Mouse (Mus musculus): ENCODE results near the gene Ufc1.
"Not testable (repeated sequence)": the region's sequence is repeated elsewhere in the genome, so short reads cannot be mapped to it uniquely, and the experiment has no call there.

The Ufc1 gene

GRCm38 (mm10) chr1:171294298-171295062 lies at the start of gene Ufc1:
Ufc1 (minus strand) TSS chr1:171295024.
- peak; percentile 81 for DNase-seq (ENCODE audit: low spot score)

- no peak for DNase-seq (ENCODE audit: low spot score)
Observed at GRCm38 (mm10) chr1:171343922-171344677, 49.3 kb upstream of the Ufc1 start.

GRCm38 (mm10) chr1:171342262-171343207 lies 47.7 kb upstream of the Ufc1 start:
- DNase-seq (ENCODE audit: low spot score) = no peak

DNA sequence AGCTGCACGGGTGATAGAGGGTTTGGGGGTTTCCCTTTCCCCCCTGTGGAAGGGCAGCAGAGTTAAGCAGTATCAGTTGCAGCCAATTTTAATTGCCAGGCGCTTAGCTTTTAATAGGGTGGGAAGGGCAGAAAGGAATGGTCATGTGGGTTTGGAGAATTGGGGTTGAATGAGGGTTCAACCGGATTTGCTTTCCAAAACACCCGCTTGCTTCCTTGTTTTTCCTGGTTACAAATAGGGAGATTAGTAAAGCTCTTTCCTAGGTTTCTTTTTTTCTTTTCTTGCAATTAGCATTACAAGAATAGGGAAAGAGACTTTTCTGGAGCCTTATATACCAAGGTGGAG lies 35.4 kb upstream of the Ufc1 start:
- DNase-seq (ENCODE audit: low spot score) = no peak

DNA sequence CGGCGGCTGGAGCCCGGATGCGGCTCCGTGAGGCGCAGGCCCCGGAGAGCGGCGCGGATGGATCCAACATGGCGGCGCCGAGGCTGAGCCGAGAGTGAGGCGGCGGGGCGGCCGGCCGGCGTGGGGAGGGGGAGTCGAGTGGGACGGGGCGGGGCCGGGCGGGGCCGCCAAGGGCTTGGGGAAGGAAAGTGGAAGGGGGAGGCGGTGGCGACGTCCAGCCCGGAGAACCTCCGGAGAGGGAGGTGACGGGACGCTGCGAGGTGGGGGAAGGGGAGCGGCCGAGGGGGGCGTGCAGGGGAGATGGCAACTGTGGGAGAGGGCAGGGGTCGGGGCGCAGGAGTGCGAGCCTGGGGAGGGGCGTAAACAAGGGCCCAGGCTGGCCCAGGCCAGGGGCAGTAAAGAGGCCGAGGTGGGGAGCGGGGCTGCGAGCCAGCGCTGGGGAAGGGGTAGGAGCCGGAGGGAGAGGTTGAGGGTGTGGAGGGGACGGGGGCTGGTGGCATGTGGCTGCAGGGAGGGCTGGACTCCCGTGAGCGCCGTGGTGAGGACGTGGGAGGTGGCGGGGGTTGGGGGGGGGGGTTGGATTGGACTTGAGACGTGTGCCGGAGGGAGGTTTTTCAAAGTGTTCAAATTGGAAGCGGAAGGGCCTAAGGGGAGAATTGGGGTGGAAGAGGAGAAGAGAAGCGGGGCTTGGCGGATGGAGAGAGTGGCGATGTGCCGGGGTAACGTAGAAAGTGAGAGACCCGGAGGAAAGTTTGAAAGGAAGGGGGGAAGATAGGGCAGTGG lies 34.8 kb upstream of the Ufc1 start:
- no peak for DNase-seq (ENCODE audit: low spot score)

GRCm38 (mm10) chr1:171328839-171329432 lies 34.1 kb upstream of the Ufc1 start, which contains the start of gene Dedd:
Dedd (plus strand) TSS chr1:171329145.
- DNase-seq (ENCODE audit: low spot score) = peak; percentile 93

GRCm38 (mm10) chr1:171328244-171328643 lies 33.4 kb upstream of the Ufc1 start:
- DNase-seq (ENCODE audit: low spot score) = no peak

DNA sequence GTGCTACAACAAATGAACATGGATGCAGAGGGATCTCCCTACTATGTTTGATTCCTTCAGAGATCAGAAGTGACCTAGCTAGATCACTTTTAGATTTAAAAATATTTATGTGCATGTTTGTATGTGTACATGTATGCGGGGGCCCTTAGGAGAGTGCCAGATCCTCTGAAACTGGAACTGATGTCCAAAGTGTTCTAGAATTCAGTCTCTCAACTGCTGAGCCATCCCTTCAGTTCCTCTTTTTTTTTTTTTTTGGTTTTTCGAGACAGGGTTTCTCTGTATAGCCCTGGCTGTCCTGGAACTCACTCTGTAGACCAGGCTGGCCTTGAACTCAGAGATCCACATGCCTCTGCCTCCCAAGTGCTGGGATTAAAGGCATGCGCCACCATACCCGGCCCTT lies 31.8 kb upstream of the Ufc1 start:
- not testable (repeated sequence) for DNase-seq (ENCODE audit: low spot score)

GRCm38 (mm10) chr1:171325571-171325970 lies 30.7 kb upstream of the Ufc1 start:
- DNase-seq (ENCODE audit: low spot score) = no peak

- DNase-seq (ENCODE audit: low spot score) = no peak
Observed at GRCm38 (mm10) chr1:171322012-171322411, 27.2 kb upstream of the Ufc1 start.

DNA sequence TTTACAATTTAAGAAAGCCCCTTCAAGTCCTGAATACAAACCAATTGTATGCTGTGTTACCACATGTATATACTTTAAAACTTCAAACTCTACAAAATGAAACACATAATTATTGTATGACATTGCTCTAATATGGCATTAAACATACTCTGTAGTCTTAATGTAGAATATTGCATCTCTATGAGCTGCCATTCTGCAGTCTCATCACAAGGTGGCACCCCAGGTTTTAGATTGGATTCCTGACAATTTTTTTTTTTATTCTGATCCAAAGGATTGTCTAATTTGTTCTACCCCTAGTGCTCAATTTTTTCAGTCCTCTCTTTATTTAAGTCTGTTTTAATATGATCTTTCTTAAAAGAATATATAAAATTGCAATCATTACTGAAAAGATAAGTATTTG lies 26.6 kb upstream of the Ufc1 start:
- DNase-seq (ENCODE audit: low spot score) = no peak

- no peak for DNase-seq (ENCODE audit: low spot score)
Observed at GRCm38 (mm10) chr1:171320151-171320550, 25.3 kb upstream of the Ufc1 start.

- DNase-seq (ENCODE audit: low spot score) = no peak
Observed at GRCm38 (mm10) chr1:171319748-171320147, 24.9 kb upstream of the Ufc1 start.

- DNase-seq (ENCODE audit: low spot score) = no peak
Observed at GRCm38 (mm10) chr1:171309321-171309720, 14.5 kb upstream of the Ufc1 start.

DNA sequence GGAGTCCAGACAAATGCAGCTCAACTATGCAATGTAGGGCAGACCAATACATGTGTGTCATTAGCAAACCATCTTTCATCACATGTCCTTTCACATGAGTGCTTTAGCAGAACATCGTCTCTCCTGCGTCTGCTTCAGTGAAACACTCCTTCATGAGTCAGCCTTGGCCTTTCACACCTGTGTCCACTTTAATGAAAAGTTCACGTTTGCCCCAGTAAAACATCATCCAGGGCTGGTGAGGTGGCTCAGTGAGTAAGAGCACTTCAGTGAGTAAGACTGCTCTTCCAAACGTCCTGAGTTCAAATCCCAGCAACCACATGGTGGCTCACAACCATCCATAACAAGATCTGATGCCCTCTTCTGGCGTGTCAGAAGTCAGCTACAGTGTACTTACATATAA lies 11.3 kb upstream of the Ufc1 start:
- not testable (repeated sequence) for DNase-seq (ENCODE audit: low spot score)

DNA sequence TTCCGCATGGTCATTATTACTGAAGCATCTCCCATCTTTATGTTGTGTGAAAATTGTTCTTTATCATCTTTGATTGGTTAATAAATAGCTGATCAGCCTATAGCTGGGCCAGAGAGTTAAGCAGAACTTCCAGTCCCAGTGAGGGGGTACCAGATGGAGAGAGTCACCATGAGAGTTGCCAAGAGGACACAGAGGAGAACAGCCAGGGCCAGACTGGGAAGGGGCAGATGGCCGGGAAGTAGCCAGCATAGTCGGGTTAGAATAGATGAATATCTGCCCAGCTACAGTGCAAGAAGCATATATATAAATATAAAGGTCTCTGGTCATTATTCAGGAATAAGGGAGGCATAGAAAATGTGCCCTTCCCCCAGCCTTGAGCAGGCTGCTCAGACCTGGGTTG lies 3.4 kb upstream of the Ufc1 start:
- no peak for DNase-seq (ENCODE audit: low spot score)

- DNase-seq (ENCODE audit: low spot score) = no peak
Observed at GRCm38 (mm10) chr1:171295063-171295402, 209 bp upstream of the Ufc1 start.

DNA sequence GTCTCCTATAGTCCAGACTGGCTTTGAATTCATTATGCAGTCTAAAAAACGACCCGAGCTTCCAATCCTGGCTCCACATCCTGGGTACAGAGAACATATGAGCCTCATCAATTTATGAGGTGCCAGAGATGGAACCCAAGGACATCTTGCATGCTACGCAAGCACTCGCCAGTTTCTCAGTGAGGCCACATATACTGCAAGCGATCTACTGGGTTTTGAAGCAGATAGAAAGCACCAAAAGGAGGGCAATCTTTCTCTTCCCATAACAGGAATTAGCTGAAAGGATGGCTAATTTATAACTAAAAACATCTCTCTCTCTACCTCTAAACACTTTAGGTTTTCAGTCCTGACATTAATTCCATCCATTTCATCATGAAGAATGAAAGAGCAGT lies 922 bp downstream of the Ufc1 start:
- no peak for DNase-seq (ENCODE audit: low spot score)

DNA sequence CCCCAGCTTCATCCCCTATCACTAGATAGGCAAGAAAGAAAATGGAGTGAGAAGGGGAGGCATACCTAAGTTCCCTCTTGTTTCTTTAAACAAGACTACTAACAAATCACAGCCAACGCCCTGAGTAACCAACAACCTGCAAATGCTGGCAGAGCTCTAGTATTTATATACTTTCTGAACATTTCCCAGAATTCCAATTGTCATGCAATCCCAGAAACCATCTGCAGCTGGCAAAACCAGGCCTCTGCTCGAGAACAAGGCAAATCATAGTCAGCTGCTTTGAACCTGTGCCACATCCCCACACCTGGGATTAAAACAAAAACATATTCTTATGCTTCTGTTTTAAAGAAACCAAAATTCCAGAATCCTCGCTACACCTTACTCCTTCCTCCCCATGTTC lies 1.5 kb downstream of the Ufc1 start:
- DNase-seq (ENCODE audit: low spot score) = no peak

- DNase-seq (ENCODE audit: low spot score) = no peak
Observed at GRCm38 (mm10) chr1:171288328-171288727, 6.5 kb downstream of the Ufc1 start.

Data from layer of hippocampus, adult 9-10 months (tissue).